Mouse (Mus musculus) intestine, embryonic 16.5 days (tissue): ENCODE measurements at regions not wholly inside any gene's neighbourhood (a gene's known extent, or its start where the extent isn't known, plus 50 kb on each side); places are given as distances from the start of the nearest gene placed in this dataset.

ENCODE experiments used
- ATAC-seq: fragments of 200-750 bp; cut with Nextera tagmentation; 2 replicates; pipeline ENCODE4 v1.8.0; 2017; ENCODE audit warnings: moderate TSS enrichment, moderate library complexity
- H3K27ac ChIP-seq: fragments of 300-500 bp; sonication (generic); 2 replicates; pipeline ENCODE4 v1.5.1; 2014; ENCODE audit warnings: mild to moderate bottlenecking, low read length
- H3K27me3 ChIP-seq: fragments of 300-500 bp; sonication (generic); replicated peaks from 2 replicates; pipeline ENCODE4 v1.6.1; 2014; ENCODE audit warnings: low read length, control low read depth, mixed read lengths; ENCODE audit not compliant: control insufficient read depth, insufficient read depth
- H3K36me3 ChIP-seq: fragments of 300-500 bp; sonication (generic); 2 replicates; pipeline ENCODE4 v1.6.1; 2014; ENCODE audit warnings: low read length, control low read depth; ENCODE audit not compliant: control insufficient read depth, insufficient read depth
- H3K4me1 ChIP-seq: fragments of 300-500 bp; sonication (generic); 2 replicates; pipeline ENCODE4 v1.6.1; 2014; ENCODE audit warnings: low read length, control low read depth, mixed read lengths; ENCODE audit not compliant: control insufficient read depth, insufficient read depth
- H3K4me2 ChIP-seq: fragments of 300-500 bp; sonication (generic); 2 replicates; pipeline ENCODE4 v1.6.1; 2014; ENCODE audit warnings: low read depth, low read length, control low read depth
- H3K4me3 ChIP-seq: fragments of 300-500 bp; sonication (generic); 2 replicates; pipeline ENCODE4 v1.5.1; 2014; ENCODE audit warnings: mild to moderate bottlenecking, low read length
- H3K9ac ChIP-seq: fragments of 300-500 bp; sonication (generic); 2 replicates; pipeline ENCODE4 v1.6.1; 2014; ENCODE audit warnings: low read depth, low read length
- H3K9me3 ChIP-seq: fragments of 300-500 bp; sonication (generic); 2 replicates; pipeline ENCODE4 v1.6.1; 2016; ENCODE audit warnings: low read length, control low read depth; ENCODE audit not compliant: control insufficient read depth
- whole genome bisulfite sequencing: fragments of 180-500 bp; shearing (Covaris S2); extraction: QIAGEN DNeasy Blood & Tissue Kit; methylation state at CpG from one replicate; pipeline ENCODE4 v1.1.7; 2014; 5-methylcytosine and 5-hydroxymethylcytosine counted together

DNA sequence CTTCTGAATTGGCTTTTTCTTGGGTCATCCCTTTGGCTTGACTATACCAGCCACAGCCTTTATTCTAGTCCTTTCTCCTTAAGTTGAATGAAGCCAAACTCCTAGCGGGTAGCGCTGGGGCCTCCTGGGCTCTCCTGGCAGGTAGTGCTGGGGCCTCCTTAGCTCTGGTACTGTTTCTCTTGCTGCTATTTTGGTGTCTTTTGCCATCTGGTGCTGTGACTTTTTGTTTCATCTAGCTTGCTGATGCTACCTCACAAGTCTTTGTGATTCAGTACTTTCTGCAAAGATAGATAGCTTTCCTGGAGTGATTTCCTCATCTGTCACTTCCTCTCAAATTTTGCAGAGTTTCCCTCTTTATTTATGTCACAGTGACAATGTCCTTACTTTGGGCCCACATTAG lies 90.1 kb downstream of the Tmem200c start:
- WGBS, result 91% methylated on average over 2 of the region's 2 CpGs
- no peaks in the 10 kb centered on the region for H3K36me3 ChIP-seq
- no peak overlapping the region for H3K27ac ChIP-seq
- no peak overlapping the region for H3K4me2 ChIP-seq
- H3K9ac ChIP-seq, result no peak overlapping the region
- H3K27me3 ChIP-seq, result no peaks in the 10 kb centered on the region
- H3K4me3 ChIP-seq, result no peak overlapping the region
- no peaks in the 10 kb centered on the region for H3K4me1 ChIP-seq
- no peaks in the 10 kb centered on the region for H3K9me3 ChIP-seq
- ATAC-seq, result no peak

DNA sequence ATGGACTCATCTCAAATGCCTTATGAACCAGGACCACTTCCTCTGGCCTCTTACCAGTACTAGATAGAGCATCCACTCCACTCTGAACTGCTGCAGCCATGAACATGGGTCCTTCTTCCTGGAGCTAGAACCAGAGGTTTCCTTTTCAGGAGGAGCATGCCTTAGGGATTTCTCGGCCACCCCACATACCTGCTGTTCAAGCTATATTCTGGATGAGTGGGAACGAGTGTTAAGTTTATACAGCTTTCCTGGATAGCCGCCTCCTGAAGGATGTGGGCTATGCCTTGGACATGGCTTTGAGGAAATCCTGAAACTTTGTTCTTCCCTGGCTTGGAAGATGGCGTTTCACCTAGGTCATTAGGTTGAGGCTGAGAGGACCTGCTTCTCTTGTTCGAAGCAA lies 91.8 kb downstream of the Tmem200c start:
- no peaks in the 10 kb centered on the region for H3K9me3 ChIP-seq
- 88% methylated on average over 5 of the region's 5 CpGs for WGBS
- H3K9ac ChIP-seq, result no peak overlapping the region
- no peaks in the 10 kb centered on the region for H3K27me3 ChIP-seq
- no peak overlapping the region for H3K4me2 ChIP-seq
- H3K4me3 ChIP-seq, result no peak overlapping the region
- no peaks in the 10 kb centered on the region for H3K36me3 ChIP-seq
- H3K4me1 ChIP-seq, result no peaks in the 10 kb centered on the region
- no peak for ATAC-seq
- no peak overlapping the region for H3K27ac ChIP-seq

DNA sequence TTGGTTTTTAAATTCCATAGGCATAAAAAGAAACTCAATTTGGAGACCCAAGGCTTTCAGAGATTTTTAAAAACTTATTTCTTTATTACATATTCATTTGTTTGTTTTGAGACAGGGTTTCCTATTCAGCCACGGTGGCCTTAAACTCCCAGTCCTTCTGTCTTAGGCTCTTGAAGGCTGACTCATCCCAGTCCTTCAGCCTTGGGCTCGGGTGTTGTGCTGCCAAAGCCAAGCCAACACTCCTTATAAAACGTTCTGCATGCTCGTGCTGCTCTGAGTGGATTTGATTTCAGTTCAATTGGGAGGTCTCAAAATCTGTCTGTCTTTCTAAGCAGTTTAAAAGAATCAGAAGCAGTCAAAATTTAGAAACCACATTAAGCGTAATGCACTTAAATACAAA lies 96.8 kb downstream of the Tmem200c start:
- 74% methylated on average over 5 of the region's 5 CpGs for WGBS
- H3K4me3 ChIP-seq, result no peak overlapping the region
- no peaks in the 10 kb centered on the region for H3K27me3 ChIP-seq
- no peak overlapping the region for H3K27ac ChIP-seq
- H3K4me1 ChIP-seq, result no peaks in the 10 kb centered on the region
- no peak overlapping the region for H3K9ac ChIP-seq
- H3K36me3 ChIP-seq, result no peaks in the 10 kb centered on the region
- H3K4me2 ChIP-seq, result no peak overlapping the region
- H3K9me3 ChIP-seq, result no peaks in the 10 kb centered on the region
- ATAC-seq, result no peak

DNA sequence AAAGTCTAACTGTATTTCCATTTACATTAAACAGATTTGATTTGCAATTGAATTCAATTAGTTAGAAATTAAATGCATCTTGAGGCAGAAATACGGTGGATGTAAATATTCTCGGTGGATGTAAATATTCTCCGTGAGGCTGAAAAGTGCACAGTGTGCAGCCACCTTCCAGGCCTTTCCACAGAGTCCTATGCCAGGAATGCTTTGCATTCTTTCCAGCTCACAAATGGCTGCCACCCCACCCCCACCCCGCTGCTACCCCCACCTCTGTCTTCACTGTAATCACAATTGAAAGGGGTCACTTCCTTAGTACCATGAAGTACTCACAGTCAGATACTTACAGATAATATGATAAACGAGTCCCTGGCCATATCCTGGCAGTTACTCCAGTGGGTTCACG lies 101.0 kb downstream of the Tmem200c start:
- Histone ChIP-seq H3K27ac (no peak overlapping the region), H3K4me1 (no peaks in the 10 kb centered on the region), H3K27me3 (no peaks in the 10 kb centered on the region), H3K9ac (no peak overlapping the region), H3K36me3 (no peaks in the 10 kb centered on the region), H3K4me3 (no peak overlapping the region), H3K9me3 (no peaks in the 10 kb centered on the region), H3K4me2 (no peak overlapping the region)
- 42% methylated on average over 6 of the region's 6 CpGs for WGBS
- ATAC-seq, result no peak

DNA sequence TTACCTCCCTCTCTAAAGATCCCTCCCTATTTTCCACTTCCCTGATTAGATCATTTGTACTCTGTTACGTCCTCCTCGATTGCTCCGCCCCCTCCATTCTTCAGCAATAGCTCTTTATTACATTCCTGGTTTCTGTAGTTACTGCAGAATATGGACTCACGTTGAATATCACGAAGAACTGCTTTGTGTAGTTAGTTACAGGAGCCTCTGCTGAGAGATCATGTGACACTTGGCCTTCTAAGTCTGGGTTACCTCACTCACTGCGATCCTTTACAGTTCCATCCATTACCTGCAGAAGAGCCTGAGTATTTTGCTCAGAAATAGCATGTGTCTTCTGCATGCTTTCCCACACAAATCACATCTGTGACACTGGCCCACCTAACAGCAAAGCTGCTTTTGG lies 102.3 kb downstream of the Tmem200c start:
- ATAC-seq, result peak; percentile 60
- no peak overlapping the region for H3K9ac ChIP-seq
- H3K9me3 ChIP-seq, result no peaks in the 10 kb centered on the region
- H3K4me3 ChIP-seq, result no peak overlapping the region
- 56% methylated on average over 6 of the region's 6 CpGs for WGBS
- H3K4me2 ChIP-seq, result no peak overlapping the region
- no peaks in the 10 kb centered on the region for H3K27me3 ChIP-seq
- H3K4me1 ChIP-seq, result no peaks in the 10 kb centered on the region
- no peak overlapping the region for H3K27ac ChIP-seq
- no peaks in the 10 kb centered on the region for H3K36me3 ChIP-seq

DNA sequence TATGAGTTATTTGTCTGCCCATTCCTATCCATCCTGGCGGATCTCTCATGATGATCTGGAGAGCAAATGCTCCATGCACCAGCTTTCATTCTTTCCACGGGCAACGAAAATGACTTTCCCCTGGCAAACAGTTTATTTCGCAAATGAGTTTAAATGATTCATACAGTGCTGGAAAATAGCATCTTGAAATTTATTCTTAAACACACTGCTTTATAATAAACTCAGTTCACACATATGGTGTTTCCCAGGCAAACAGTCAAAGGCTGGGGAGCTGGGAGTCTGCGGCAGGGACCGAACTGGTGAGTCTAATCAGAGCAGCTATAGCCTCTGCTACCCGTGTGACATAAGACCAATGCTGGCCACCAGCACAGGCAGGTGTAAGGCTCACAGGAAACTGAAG lies 106.8 kb downstream of the Tmem200c start:
- Histone ChIP-seq H3K9me3 (no peaks in the 10 kb centered on the region), H3K27me3 (no peaks in the 10 kb centered on the region), H3K27ac (no peak overlapping the region), H3K4me2 (no peak overlapping the region), H3K9ac (no peak overlapping the region), H3K4me3 (no peak overlapping the region), H3K4me1 (no peaks in the 10 kb centered on the region), H3K36me3 (no peaks in the 10 kb centered on the region)
- no peak for ATAC-seq
- WGBS, result 87% methylated on average over 7 of the region's 7 CpGs

DNA sequence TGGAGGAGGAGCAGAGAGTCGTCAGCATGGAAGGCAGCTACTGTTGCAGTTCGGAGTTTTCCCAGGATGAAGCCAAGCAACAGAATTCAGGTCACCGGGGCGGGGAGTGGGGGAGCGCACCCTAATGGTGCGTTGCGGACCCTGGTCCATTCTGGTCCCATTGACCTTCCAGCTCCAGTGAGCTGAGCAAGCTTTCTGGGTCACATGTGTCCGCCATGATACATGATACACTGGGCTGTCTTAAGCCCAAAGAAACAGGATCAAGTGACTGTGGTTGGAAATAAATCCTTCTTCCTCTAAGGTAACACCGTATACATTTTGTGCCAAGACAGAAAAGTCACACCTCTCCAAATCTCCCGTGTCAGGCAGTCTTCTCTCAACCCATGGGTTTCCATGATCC lies 107.6 kb downstream of the Tmem200c start:
- WGBS, result 83% methylated on average over 10 of the region's 10 CpGs

DNA sequence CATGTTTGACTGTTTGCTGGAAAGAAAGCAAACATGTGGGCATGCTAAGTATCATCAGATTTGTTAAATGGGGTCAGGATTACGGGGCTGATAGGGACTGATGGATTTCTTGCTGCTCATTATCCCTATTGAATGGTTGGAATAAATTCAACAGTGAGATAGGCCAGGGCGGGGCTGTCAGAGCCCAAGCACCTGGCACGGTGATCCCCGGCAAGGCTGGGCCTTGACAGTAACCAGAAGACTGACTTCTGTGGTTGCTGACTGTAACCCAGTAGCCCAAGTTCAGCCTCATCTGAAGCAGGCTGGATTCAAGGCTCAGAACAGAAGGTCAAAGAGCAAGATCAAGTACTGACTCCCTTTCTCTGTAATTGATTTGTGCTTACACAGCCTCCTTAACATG lies 109.6 kb downstream of the Tmem200c start:
- H3K4me1 ChIP-seq, result no peaks in the 10 kb centered on the region
- no peak overlapping the region for H3K4me2 ChIP-seq
- peak; percentile 44; the same call in 1 of the 2 replicates for ATAC-seq
- no peaks in the 10 kb centered on the region for H3K9me3 ChIP-seq
- WGBS, result 46% methylated on average over 4 of the region's 4 CpGs
- H3K36me3 ChIP-seq, result no peaks in the 10 kb centered on the region
- no peak overlapping the region for H3K9ac ChIP-seq
- H3K27me3 ChIP-seq, result no peaks in the 10 kb centered on the region
- H3K4me3 ChIP-seq, result no peak overlapping the region
- H3K27ac ChIP-seq, result no peak overlapping the region

More for the DNA sequence above, 107.6 kb downstream of the Tmem200c start:
- H3K27ac ChIP-seq, result no peak overlapping the region
- no peaks in the 10 kb centered on the region for H3K36me3 ChIP-seq
- no peak overlapping the region for H3K9ac ChIP-seq
- H3K27me3 ChIP-seq, result no peaks in the 10 kb centered on the region
- H3K4me2 ChIP-seq, result no peak overlapping the region
- no peak overlapping the region for H3K4me3 ChIP-seq
- H3K4me1 ChIP-seq, result no peaks in the 10 kb centered on the region
- no peak for ATAC-seq
- H3K9me3 ChIP-seq, result no peaks in the 10 kb centered on the region

DNA sequence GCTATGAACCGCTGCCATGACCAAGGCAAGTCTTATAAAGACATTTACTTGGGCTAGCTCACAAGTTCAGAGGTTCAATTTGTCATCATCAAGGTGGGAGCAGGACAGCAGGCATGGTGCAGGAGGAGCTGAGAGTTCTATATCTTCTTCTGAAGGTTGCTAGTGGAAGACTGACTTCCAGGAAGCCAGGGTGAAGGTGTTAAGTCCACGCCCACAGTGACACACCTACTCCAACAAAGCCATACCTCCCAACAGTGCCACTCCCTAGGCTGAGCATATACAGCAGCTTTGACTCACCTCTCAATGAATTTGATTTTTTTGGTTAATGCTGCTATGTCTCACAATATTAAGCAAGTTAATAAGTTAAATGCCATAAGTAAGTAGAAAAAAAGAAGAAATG lies 119.2 kb upstream of the Epb41l3 start:
- H3K27ac ChIP-seq, result no peak overlapping the region
- WGBS, result 84% methylated on average over 2 of the region's 2 CpGs
- ATAC-seq, result no peak
- H3K9me3 ChIP-seq, result no peaks in the 10 kb centered on the region
- H3K36me3 ChIP-seq, result no peaks in the 10 kb centered on the region
- no peak overlapping the region for H3K4me3 ChIP-seq
- H3K4me1 ChIP-seq, result no peaks in the 10 kb centered on the region
- H3K9ac ChIP-seq, result no peak overlapping the region
- no peaks in the 10 kb centered on the region for H3K27me3 ChIP-seq
- H3K4me2 ChIP-seq, result no peak overlapping the region

DNA sequence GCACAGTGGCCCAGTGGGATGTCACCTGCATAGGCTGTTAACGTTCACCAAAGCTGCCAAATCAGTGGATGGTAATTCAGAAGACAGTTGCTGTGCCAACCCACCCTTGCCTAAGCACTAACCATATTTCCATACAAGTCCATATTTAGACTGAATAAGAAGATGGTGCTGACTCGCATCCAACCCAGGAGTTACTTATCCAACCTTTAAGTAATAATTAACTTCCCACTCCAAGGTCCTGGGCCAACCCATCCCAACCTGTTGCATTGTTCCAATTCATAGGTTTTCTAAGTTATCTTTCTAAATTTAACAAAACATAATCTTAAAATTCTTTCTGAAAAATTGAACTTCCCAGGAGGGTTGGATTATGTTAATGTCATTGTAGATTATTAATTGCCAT lies 114.3 kb upstream of the Epb41l3 start:
- H3K4me3 ChIP-seq, result no peak overlapping the region
- ATAC-seq, result no peak
- 69% methylated on average over 2 of the region's 2 CpGs for WGBS

More for the DNA sequence above, 114.3 kb upstream of the Epb41l3 start:
- no peak overlapping the region for H3K9ac ChIP-seq
- H3K27me3 ChIP-seq, result no peaks in the 10 kb centered on the region
- H3K4me2 ChIP-seq, result no peak overlapping the region
- H3K9me3 ChIP-seq, result no peaks in the 10 kb centered on the region
- H3K27ac ChIP-seq, result no peak overlapping the region
- H3K4me1 ChIP-seq, result no peaks in the 10 kb centered on the region
- H3K36me3 ChIP-seq, result no peaks in the 10 kb centered on the region
